Mouse (Mus musculus): ENCODE results near the gene Glycam1.
"Not testable (repeated sequence)": the region's sequence is repeated elsewhere in the genome, so short reads cannot be mapped to it uniquely, and the experiment has no call there.

Gene Glycam1

DNA sequence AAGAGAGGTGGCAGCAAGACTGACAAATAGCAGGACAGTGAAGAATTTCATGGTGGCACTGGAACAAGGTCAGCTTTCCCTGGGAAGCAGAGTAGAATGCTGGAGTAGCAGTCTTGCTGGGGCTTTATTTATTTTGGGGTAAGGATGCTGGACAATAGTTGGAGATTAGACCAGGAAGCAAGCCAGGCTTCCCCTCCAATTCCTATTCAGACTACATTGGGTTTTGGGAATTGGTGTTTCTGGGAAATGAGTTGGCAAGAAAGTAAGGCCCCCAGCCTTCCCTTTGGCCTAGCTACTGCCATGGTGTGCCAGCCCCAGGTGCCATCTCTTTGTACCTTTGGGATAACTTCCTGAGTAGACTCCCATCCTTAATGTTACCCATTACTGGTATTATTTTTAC is at the start of gene Glycam1:
Gene Glycam1, minus strand, starts transcription at position 101 of the 400 bp plus-strand sequence.
- in situ Hi-C loops (cut with MseI, MboI), result no loop called here

- in situ Hi-C loops (cut with MseI, MboI), result no loop called here
Observed at GRCm38 (mm10) chr15:103604481-103604880, 39.6 kb upstream of the Glycam1 start.

- in situ Hi-C loops (cut with MseI, MboI), result no loop called here
Observed at GRCm38 (mm10) chr15:103590779-103591178, 25.9 kb upstream of the Glycam1 start.

GRCm38 (mm10) chr15:103587752-103588151 is 22.9 kb upstream of the Glycam1 start:
- in situ Hi-C loops (cut with MseI, MboI), result not testable (repeated sequence)

- in situ Hi-C loops (cut with MseI, MboI), result no loop called here
Observed at GRCm38 (mm10) chr15:103585876-103586275, 21.0 kb upstream of the Glycam1 start.

DNA sequence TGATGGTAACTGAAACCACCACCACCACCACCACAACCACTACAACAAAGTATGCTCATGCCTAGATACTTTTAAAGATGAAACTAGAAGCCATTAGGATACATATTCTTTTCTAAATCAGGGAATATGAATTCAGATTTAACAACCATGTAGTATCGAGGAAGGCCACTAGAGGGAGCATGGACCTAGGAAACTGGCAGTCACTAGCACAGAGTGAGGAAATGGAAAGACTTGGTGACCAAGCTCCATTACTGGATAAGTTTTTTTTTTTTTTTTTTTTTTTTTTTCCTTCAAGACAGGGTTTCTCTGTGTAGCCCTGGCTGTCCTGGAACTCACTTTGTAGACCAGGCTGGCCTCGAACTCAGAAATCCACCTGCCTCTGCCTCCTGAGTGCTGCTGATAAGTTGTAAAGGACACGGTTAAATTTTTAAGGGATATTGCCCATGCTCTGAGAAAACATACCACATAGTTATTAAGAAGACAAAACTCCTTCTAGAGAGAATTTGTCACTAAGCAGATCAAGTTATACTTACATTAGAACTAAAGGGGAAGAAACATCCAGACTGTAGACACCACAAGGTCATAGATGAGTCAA is 12.7 kb downstream of the Glycam1 start:
- in situ Hi-C loops (cut with MseI, MboI), result loop anchor here in 1 of 2 experiments (5.0 kb wide), 1 partner anchor 70 kb away; no protein-coding TSS in a partner anchor

- in situ Hi-C loops (cut with MseI, MboI), result loop anchor here in 1 of 2 experiments (5.0 kb wide), 1 partner anchor 69 kb away; no protein-coding TSS in a partner anchor
Observed at GRCm38 (mm10) chr15:103551053-103551452, 13.8 kb downstream of the Glycam1 start.

DNA sequence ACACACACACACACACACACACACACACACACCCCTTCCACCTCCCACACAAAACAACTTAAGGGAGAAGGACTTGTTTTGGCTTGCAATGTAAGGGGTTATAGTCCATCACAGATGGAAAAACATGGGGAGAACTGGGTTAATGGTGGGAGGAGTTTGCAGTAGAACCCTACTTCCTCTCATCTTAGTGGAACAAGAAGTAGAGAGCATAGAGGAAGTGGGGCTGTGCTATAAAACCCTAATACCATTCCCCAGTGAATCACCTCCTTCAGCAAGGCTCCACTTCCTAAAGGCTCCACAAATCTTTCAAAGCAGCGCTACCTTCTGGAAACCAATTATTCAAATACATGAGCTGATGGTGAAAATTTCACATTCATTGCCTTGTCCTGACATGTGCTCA is 15.4 kb downstream of the Glycam1 start:
- in situ Hi-C loops (cut with MseI, MboI), result no loop called here

DNA sequence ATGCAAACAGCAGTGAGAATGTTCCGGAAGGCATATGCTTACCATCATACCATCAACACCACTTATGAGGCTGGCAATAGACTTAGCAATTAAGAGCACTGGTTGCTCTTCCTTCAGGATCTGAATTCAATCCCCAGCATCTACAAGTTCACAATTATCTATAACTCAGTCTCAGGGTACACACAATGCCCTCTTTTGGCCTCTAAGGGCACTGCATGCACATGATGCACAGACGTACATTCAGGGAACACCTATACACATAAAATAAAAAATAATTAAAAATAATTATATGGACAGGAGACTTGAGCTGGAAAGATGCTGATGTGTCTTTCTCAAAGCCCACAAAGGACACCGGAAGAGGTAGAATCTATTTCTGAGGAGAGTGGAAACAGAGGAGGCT is 16.9 kb downstream of the Glycam1 start:
- in situ Hi-C loops (cut with MseI, MboI), result no loop called here

GRCm38 (mm10) chr15:103542526-103542925 is 22.4 kb downstream of the Glycam1 start:
- in situ Hi-C loops (cut with MseI, MboI), result no loop called here

- in situ Hi-C loops (cut with MseI, MboI), result no loop called here
Observed at GRCm38 (mm10) chr15:103540646-103541045, 24.2 kb downstream of the Glycam1 start.

GRCm38 (mm10) chr15:103539259-103539658 is 25.6 kb downstream of the Glycam1 start:
- in situ Hi-C loops (cut with MseI, MboI), result no loop called here

GRCm38 (mm10) chr15:103537822-103538213 is 27.1 kb downstream of the Glycam1 start, which contains the start of gene Ppp1r1a:
Gene Ppp1r1a, minus strand, starts transcription at chr15:103538003.
- in situ Hi-C loops (cut with MseI, MboI), result no loop called here

DNA sequence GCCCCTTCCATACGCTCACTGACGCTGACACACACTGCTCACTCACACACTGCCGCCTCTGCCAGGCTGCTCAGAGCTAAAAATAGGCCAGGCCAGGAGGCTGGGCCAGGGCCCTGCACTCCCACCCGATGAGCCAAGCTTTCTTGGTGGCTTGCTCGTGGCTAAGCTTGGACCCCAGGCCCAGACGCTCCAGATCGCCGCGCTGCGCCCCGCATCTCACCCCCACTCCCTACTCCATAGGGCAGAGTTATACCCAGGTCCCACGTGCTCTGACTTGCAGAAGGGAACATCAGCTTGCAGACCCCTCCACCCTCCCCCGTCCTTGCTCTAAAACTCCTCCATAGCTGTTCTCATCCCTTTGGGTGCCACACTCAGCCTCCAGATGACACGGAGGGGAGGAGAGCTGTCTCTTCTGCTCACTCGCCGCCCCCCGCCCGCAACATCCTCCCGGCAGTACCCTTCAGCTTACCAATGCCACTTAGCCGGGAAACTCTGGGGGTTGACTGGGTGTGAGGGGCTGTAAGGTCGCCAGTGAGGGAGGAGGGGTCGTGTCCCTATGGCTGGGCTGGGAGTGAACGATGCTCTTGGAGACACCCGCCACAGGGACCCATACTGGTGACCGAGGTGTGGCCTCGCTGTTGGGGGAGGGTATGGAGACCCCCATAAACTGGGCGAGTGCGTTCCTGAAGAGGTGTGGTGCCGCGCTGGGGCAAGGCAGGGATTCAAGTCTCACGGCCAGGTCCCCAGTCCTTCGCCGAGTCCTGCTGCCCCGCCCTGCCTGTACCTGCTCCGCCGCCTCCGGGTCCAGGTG is 27.7 kb downstream of the Glycam1 start:
- in situ Hi-C loops (cut with MseI, MboI), result no loop called here

DNA sequence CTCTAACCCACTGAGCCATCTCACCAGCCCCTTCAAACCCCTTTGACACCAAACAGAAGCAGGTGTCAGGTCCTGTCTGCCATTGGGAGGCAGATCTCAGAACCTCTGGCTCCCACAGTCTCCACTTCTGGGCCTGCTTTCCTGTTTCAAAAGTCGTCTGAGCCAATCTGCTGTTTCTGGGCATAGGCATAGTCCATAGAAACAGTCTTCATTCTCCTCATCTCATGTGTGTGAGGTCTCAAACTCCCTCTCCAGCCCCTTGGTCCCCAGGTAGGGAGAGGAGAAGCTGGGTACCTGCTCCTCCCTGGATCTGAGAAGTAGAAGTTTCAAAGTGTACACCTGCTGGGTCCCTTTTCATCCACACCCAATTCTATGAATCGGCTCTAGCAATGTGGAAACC is 28.4 kb downstream of the Glycam1 start:
- in situ Hi-C loops (cut with MseI, MboI), result no loop called here

DNA sequence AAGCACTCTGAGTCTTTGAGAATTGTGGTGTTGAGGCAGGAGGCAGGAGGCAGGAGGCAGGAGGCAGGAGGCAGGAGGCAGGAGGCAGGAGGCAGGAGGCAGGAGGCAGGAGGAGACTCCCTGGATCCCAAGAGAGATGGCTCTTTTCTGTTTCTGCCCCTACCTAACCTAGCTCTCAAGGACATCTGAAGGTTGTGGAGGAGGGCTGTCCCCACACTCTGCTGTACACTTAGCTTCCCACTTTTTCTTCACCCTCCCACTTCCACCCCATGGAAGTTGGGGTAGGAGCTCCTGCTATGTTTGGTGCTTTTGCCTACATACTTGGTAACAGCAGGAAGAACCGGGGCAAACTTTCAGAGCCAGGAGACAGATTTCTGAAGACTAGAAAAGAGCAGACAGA is 29.1 kb downstream of the Glycam1 start:
- in situ Hi-C loops (cut with MseI, MboI), result no loop called here

- in situ Hi-C loops (cut with MseI, MboI), result no loop called here
Observed at GRCm38 (mm10) chr15:103535030-103535429, 29.9 kb downstream of the Glycam1 start.

DNA sequence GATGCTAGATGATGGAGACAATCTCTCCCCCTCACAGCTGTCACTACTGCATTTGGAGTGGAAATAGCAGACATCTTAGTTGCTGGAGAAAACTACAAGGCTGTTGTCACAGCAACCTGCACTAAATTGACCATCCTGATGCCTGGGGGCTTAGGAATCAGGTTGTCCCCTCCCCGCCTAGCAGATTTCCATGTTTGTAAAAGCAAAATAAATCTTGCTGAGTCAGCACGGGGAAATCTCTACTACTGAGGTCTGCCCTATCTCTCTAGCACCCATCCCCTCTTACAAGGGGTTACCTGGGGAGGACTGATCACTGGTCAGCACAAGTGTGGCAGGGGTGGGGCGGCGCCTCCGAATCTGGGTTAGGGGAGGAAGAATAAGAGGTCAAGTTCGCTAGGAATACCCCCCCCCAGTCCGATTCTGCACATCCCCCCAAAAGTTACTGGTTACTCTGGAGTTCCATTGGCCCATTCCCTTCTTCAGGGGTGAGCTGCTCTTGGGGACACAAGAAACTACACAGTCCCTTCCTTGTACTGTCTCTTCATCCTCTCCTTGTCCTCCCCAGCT is 30.7 kb downstream of the Glycam1 start:
- in situ Hi-C loops (cut with MseI, MboI), result no loop called here

- in situ Hi-C loops (cut with MseI, MboI), result no loop called here
Observed at GRCm38 (mm10) chr15:103530372-103530771, 34.5 kb downstream of the Glycam1 start.

- in situ Hi-C loops (cut with MseI, MboI), result no loop called here
Observed at GRCm38 (mm10) chr15:103523156-103523555, 41.7 kb downstream of the Glycam1 start.

GRCm38 (mm10) chr15:103522458-103523099 is 42.3 kb downstream of the Glycam1 start:
- in situ Hi-C loops (cut with MseI, MboI), result no loop called here
